Mouse (Mus musculus): Measurements from ENCODE around the gene 1110008P14Rik.
"Not testable (repeated sequence)": the region's sequence is repeated elsewhere in the genome, so short reads cannot be mapped to it uniquely, and the experiment has no call there.

1110008P14Rik gene

DNA sequence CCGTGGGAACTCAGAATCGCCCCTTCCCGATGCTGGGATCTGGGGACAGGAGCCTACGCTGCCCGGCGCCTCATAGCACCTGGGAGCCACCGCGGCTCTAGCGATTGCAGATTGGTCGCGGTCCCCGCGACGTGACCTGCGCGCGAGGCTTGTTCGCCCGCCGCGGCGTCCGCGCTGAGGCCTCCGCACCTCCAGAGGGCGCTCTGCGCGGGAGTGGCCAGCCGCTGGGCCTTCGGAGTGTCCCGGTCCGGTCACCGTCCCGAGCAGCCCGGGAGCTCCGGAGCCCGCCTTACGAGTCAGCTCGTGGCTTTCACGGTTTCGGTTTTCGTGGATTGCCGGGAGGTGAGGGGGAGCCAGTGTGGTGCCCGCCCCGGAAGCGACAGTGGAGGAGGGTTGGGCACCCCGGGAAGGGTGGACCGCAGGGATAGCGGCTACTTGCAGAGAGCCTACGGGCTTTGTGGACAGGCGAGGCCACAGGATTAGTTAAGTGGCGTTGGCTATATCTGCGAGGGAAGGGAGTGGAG is 18.9 kb downstream of the 1110008P14Rik start:
- peak; percentile 88 for DNase-seq

- DNase-seq: not testable (repeated sequence)
Measured at GRCm38 (mm10) chr2:32362274-32362673, 19.5 kb downstream of the 1110008P14Rik start.

DNA sequence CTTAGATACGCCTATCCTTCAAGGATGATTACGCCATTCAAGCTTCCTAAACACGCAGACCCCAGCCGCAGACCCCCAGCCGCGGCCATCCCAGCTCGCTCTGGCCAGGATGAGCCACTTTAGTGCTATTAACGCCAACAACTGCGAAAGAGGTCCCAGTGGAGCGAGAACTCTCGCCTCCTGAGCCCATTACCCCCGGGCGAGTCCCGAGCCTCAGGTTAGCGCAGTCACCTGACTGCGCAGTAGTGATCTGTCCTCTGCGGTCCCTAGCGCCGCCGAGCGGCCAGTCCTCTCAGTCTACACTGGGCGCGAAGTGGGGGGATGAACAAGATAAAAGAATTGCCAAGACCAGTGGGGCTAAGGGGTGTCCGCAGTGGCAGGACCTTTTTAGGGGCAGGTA is 20.3 kb downstream of the 1110008P14Rik start:
- peak; percentile 61 for DNase-seq

DNA sequence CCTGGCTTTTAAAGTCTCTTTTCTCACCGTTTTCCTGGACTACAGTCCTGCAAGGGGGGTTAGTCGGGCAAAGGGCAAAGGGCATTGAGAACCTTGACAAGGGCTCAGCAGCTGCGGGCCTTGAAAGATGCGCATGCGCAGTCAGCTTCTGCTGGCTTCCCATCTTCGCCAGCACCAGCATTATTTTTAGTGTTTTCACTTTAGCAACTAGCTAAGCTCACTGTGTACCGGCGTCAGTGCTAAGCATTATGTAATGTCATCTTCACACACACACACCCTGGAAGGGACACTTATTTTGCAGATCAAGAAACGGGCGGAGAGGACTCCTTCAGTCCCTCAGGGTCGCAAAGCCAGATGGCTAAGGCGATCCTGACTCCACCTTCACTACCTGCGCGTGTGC is 21.0 kb downstream of the 1110008P14Rik start:
- DNase-seq: peak; percentile 59

GRCm38 (mm10) chr2:32358381-32358780 is 23.4 kb downstream of the 1110008P14Rik start:
- DNase-seq: no peak

- DNase-seq: no peak
Measured at GRCm38 (mm10) chr2:32357710-32358109, 24.0 kb downstream of the 1110008P14Rik start.

DNA sequence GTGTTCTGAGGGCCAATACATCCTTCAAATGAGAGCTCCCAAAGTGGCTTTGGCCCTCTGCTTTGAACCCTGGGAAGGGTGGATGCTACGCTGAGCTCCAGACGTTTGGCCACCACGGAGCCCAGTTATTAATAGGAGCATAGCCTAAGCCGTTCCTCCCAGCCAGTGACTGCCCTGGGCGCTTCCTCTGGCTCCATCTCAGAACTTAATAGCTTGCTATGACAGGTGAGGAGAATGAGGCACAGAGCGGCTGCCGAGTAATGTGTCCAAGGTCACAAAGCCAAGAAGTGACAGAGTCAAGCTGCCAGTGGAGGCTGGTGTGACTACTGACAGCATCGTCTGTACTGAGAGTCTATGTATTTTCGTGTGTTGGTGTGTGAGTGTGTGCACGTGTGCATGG is 25.5 kb downstream of the 1110008P14Rik start:
- DNase-seq: no peak

DNA sequence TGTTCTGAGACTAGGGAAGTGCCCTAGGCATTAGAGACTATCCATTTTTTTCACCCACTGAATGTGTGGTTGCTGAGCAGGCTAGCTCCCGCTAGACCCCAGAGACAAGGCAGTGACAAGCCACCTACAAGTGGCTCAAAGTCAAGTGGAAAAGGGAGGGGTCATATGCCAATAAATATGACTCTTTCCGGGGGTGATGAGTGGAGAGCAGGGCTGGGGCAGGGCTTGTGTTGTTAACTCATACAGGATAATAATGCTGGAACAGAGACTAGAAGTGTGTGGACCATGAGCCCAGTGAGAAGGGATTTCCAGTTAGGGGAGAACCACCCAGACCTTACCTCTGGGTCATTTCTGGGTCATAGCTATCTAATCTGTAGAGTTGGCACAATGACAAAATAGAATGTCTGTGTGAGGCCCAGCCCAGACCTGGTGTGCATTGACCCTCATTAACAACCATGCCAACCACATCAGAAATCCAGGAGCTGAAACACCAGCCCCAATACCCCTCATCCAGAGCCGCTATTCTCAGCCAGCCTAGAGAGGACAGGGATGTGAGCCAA is 27.3 kb downstream of the 1110008P14Rik start:
- DNase-seq: no peak

DNA sequence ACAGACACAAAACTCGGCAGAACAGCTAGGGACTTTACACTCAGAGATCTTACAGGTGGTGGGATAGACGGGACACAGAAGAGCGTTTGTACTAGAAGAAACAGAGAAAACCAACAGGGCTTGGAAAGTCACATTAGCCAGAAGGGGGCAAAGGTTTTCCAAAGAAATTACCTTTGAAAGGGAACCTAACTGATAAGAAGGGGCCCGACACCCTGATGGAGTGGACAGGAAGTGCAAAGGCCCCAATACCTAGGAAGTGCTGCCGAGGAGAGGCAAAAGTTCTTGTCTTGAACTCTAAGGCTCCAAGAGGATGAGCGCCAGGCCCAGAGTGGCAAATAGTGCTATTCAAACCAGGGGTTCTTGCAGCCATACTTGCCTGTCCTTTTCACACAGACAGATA is 27.9 kb downstream of the 1110008P14Rik start:
- no peak for DNase-seq

DNA sequence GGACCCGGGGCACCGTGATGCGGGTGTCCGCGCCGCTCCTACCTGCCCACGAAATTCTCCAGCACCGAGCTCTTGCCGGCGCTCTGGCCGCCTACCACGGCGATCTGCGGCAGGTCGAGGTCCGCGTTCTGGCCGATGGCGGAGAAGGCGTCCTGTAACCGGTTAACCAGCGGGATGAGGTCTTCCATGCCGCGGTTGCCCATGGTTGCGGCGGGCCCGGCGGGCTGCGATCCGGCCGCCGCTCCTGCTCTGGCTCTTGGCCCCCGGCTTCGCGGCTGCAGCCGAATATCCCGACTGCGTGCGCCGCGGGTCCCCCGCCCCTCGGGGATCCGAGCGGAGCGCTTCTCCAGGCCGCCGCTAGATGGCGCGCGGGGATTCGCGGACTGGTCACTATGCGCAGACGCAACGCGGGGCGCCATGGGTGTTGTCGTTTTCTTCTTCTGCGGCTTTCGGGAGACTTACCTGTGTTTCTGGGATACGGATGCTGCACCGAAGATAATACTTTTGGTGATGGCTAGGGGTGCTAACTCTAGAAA is 28.7 kb downstream of the 1110008P14Rik start, which contains the start of gene Dnm1:
Gene Dnm1 (minus strand): TSS at position 332 of the 536 bp plus-strand sequence.
- DNase-seq: peak; percentile 88

DNA sequence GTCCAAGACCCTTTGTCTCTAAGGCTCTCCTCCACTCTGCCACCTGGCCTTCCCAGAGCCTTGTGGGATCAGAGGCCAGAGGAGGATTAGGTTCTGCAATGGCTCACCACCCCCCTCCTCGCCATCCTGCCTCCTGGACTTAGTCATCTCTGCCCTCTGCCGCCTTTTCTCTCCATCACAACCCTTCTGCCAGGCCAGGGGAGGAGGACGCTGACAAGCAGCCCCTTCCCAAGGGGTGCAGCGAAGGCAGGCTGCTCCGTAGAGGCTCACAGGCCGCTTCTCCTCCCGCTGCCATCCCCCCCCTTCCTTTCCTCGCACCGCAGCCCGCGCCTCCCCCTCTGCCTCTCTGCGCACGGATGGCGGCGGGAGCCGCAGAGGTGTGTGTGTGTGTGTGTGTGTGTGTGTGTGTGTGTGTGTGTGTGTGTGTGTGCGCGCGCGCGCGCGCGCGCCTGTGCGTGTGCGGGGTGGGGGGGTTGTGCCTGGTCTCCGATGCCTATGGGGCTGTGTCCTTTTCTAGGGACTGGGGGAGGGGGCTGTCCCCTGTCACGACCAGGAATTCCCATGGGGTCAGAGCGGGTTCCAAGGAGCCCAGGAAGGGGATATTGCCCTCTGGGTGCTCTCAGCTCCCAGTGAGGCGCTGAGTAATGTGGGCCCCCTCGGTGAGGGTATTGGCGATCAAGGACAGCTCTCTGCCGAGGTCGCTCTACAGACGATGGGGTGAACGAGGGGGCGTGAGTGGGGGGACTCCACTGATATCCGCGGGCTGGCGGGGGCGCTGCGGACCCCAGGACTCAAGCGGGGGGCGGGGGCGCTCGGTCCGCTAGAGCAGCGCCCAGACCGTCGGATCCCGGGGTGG is 29.4 kb downstream of the 1110008P14Rik start, which contains the start of gene Ciz1:
Gene Ciz1 (plus strand): TSS at position 177 of the 856 bp plus-strand sequence.
- DNase-seq: peak; percentile 41

GRCm38 (mm10) chr2:32351471-32351961 is 30.2 kb downstream of the 1110008P14Rik start:
- no peak for DNase-seq

- no peak for DNase-seq
Measured at GRCm38 (mm10) chr2:32350471-32351051, 31.2 kb downstream of the 1110008P14Rik start.

DNA sequence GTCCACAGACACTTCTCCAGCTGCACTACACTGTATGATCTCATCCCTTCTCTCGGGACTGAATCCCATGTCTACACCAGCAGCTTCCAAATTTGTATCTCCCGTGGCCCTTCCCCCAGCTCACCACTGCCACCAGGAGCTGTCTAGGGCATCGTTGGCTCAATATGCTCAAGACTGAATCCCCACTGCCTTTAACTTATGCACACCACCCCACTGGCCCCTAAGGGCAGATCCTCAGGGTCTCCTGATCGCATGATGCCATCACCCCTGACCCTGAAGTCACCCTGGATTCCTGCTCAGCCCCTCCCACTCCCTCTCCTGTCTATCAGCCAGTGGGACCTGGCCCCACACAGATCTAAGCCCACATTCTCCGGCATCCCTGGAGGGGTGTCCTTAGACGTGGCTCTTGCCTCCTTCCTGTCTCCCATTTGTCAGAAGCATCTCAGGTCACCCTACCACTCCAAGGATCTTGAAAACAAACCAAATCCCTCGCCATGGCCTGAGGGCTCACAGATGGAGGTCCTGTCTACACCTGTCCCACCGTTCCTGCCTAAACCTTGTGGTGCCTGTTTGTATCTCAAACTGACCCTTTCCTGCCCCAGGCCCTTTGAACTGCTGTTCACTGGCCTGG is 32.0 kb downstream of the 1110008P14Rik start:
- DNase-seq: no peak

GRCm38 (mm10) chr2:32348311-32348710 is 33.4 kb downstream of the 1110008P14Rik start:
- DNase-seq: no peak

GRCm38 (mm10) chr2:32347019-32347418 is 34.7 kb downstream of the 1110008P14Rik start:
- no peak for DNase-seq

GRCm38 (mm10) chr2:32344598-32345321 is 37.0 kb downstream of the 1110008P14Rik start:
- DNase-seq: no peak

- no peak for DNase-seq
Measured at GRCm38 (mm10) chr2:32344056-32344455, 37.7 kb downstream of the 1110008P14Rik start.

GRCm38 (mm10) chr2:32343351-32343671 is 38.4 kb downstream of the 1110008P14Rik start:
- DNase-seq: no peak

- no peak for DNase-seq
Measured at GRCm38 (mm10) chr2:32342539-32343350, 39.0 kb downstream of the 1110008P14Rik start.

DNA sequence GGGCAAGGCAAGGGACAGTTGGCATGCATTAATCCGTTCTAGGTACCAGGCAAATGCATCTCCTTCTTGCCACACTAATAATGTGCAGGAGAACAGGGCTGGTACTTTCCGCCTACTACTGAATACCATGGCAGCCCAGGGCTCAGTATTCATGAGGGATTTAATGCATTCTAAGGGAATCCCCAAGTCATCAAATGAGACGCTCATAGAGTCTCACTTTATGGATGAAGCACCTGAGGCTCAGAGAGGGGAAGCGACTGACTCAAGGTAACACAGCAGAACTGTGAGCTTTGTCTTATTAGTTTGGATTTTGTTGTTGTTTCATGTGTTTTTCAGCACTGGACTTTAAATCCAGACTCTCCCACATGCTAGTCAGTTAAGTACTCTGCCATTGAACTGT is 39.7 kb downstream of the 1110008P14Rik start:
- DNase-seq: no peak
